Mouse (Mus musculus) lung, postnatal 36 days (tissue): Measurements from ENCODE around the gene C1qtnf4.

Source experiments
- DNase-seq: peaks from one replicate; pipeline ENCODE4 v3.0.0; 2022; ENCODE audit warnings: mixed read lengths

Gene C1qtnf4

GRCm38 (mm10) chr2:90885218-90886041 is at the start of gene C1qtnf4:
C1qtnf4 (plus strand) TSS chr2:90885860.
- DNase-seq: no peak

- peak; percentile 15 for DNase-seq
Measured at GRCm38 (mm10) chr2:90838621-90839020, 47.0 kb upstream of the C1qtnf4 start.

GRCm38 (mm10) chr2:90843666-90844065 is 42.0 kb upstream of the C1qtnf4 start:
- DNase-seq: no peak

GRCm38 (mm10) chr2:90844262-90844661 is 41.4 kb upstream of the C1qtnf4 start:
- no peak for DNase-seq

GRCm38 (mm10) chr2:90845234-90845633 is 40.4 kb upstream of the C1qtnf4 start:
- DNase-seq: no peak

- peak; percentile 4 for DNase-seq
Measured at GRCm38 (mm10) chr2:90846171-90846570, 39.5 kb upstream of the C1qtnf4 start.

- no peak for DNase-seq
Measured at GRCm38 (mm10) chr2:90846597-90846954, 39.1 kb upstream of the C1qtnf4 start.

GRCm38 (mm10) chr2:90846955-90847680 is 38.5 kb upstream of the C1qtnf4 start, which contains the start of gene Mtch2:
Mtch2 (plus strand) TSS chr2:90847155.
- peak; percentile 98 for DNase-seq

- no peak for DNase-seq
Measured at GRCm38 (mm10) chr2:90847681-90848050, 38.0 kb upstream of the C1qtnf4 start.

- peak; percentile 42 for DNase-seq
Measured at GRCm38 (mm10) chr2:90848331-90848730, 37.3 kb upstream of the C1qtnf4 start.

- DNase-seq: no peak
Measured at GRCm38 (mm10) chr2:90850401-90850800, 35.3 kb upstream of the C1qtnf4 start.

- DNase-seq: no peak
Measured at GRCm38 (mm10) chr2:90861486-90861885, 24.2 kb upstream of the C1qtnf4 start.

GRCm38 (mm10) chr2:90864184-90864583 is 21.5 kb upstream of the C1qtnf4 start:
- no peak for DNase-seq

GRCm38 (mm10) chr2:90866524-90866923 is 19.1 kb upstream of the C1qtnf4 start:
- DNase-seq: peak; percentile 92

- DNase-seq: peak; percentile 22
Measured at GRCm38 (mm10) chr2:90870136-90870601, 15.5 kb upstream of the C1qtnf4 start.

GRCm38 (mm10) chr2:90871180-90871961 is 14.3 kb upstream of the C1qtnf4 start:
- DNase-seq: peak; percentile 59

GRCm38 (mm10) chr2:90874025-90874424 is 11.6 kb upstream of the C1qtnf4 start:
- no peak for DNase-seq

GRCm38 (mm10) chr2:90875239-90875638 is 10.4 kb upstream of the C1qtnf4 start:
- DNase-seq: no peak

GRCm38 (mm10) chr2:90877584-90878259 is 7.9 kb upstream of the C1qtnf4 start:
- DNase-seq: no peak

GRCm38 (mm10) chr2:90879419-90879818 is 6.2 kb upstream of the C1qtnf4 start:
- DNase-seq: no peak

GRCm38 (mm10) chr2:90880144-90880785 is 5.4 kb upstream of the C1qtnf4 start:
- no peak for DNase-seq

GRCm38 (mm10) chr2:90881824-90882223 is 3.8 kb upstream of the C1qtnf4 start:
- no peak for DNase-seq
